Mouse (Mus musculus) lung, postnatal 4 days (tissue): ENCODE results near the gene Tex36.

Experiments used
- DNase-seq, 2 experiments: peaks; one replicate each; pipeline ENCODE4 v3.0.0; 2021

The Tex36 gene

DNA sequence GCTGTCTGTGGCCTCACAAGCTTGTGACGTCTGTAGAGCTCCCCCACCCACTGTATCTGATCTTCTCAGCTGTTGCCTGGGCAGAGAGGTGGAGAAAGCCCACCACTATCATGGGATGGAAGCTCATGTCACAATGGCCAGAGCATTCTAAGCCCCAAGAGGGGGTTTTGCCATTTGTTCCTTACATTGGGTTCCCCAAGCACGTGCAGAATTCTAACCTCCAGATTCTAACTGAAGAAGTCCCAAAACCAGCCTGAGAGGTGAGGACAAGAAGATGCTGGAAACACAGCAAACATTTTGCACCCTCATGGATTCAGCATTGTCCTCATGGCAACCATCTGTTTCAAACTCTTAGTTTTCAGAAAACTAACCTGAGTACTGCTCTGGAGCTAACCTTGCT is at the start of gene Tex36:
Gene Tex36, minus strand, starts transcription at position 101 of the 400 bp plus-strand sequence.
- DNase-seq, result no peak

DNA sequence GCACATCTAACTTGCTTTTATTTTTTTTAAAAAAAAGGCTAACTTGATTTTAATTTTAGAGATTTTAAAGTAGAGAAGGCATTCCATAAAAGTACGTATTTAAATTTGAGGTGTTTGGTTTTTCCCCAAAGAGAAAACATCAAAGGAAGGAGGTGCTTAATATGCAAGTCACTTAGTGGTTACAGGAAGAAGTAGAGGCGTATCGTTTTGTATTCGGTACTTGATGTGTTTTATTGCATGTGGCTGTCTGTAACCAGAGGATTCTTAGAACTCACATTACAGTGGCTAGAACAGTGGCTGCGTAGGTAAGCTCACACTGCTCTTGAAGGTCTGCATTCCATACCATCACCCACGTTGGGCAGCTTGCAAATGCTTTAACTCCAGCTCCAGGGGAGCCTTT is 43.8 kb upstream of the Tex36 start:
- DNase-seq, result no peak

DNA sequence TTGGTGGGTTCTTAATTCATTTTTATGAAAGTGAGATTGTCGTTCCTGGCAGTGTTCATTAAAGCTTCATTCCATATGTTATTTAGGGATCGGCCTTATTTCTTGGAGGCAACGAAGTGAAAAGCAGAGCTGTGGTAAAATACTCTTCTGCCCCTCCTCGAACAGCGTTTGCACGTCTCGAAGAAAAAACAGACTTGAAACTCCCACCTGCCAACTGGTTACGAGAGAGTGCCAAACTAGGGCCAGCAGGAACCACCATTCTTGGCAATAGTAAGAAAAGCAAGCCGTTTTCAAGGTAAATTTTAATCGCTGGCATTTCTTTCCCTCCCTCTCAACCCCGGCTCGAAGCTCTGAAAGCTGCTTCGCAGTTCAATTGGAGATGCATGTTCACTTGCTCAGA is 36.9 kb upstream of the Tex36 start:
- DNase-seq, result no peak

DNA sequence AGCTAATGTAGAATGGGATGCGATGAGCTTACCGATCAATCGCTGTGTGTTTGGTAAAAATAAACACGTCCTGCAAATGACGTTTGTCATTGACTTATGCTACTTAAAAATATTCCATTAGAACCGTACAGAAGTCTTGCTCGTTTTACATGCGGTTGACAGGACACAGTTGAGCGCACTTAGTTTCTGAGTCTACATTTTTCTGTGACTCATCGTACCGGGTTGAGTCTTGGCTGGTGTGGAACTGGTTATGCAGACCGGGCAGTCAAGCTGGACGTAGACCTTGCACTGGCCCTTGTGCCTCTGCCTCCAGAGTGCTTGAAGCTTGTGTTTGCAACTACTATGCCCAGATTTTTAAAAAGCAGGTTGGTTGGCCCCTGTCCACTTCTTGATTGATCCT is 36.3 kb upstream of the Tex36 start:
- DNase-seq, result peak in 1 of 2 experiments; percentile 5

DNA sequence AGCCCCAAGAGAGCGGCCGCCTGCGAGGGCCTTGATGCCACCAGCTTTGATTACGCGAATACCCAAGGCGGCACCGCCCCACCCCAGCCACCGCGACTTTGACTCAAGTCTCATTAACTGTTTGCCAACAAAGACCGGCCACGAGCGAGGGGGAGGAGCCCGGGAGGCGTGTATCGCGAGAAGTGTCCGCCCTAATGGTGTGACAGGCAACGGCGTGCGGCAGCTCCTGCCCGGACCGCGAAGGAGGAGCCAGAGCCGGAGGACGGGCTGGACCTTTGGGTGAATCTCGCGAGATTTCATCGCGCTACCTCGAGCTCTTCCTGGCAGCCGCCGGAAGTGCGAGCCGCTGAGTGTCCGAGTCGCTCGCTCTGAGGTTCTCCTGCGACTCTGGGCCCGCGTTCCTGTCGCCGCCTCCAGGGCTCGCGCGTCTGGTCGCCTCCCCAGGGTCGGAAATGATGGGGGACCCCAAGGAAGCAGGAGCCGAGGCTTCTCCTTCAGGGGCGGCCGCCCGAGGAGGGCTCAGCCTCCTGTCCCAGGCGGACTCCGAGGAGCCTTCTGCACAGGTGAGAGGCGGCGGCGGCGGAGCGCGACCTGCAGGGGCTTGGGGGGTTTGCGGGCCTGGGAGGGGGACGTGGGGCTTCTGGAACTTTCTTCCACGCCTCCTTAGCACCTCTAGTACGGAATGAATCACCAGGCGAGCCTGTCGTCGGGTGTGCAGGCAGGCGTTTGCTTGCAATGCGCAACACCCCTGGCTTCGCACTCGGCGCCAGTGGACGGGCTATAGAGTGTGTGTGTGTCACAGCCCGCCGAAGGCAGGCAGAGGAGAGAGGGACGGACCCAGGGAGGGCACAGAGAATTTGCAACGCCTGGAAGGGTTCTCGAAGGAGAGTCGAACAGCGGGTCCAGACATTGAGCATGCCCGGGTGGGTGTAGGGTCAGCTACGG is 35.7 kb upstream of the Tex36 start, which contains the start of gene Edrf1:
Gene Edrf1, plus strand, starts transcription at position 183 of the 945 bp plus-strand sequence.
- peak; percentile 99 to 100 for DNase-seq

DNA sequence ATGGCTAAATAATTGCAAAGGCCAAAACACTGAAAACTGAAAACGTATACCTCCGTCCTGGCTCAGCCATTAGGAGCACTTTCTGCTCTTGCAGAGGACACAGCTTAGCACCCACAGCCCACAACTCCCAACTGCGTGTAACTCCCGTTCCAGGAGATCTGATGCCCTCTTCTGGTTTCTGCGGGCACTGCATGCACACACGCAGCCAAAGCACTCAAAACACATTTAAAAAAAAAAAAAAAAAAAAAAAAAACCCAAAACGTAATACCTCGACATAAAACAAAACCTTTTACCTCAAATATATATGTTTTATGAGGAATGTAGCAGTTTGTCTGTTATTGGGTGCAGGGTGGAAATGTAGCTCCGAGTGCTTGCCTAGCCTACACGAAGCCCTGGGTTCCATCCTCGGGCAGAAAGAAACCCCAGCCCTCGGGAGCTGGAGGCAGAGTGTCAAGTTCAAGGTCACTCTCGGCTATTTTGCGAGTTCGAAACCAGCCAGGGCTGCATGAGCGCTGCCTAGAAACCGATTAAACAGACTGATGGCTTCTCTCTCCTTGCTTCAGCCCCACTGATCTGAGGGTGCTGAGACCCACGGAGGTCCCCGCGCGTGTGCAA is 34.9 kb upstream of the Tex36 start:
- peak; percentile 87 to 92 for DNase-seq

DNA sequence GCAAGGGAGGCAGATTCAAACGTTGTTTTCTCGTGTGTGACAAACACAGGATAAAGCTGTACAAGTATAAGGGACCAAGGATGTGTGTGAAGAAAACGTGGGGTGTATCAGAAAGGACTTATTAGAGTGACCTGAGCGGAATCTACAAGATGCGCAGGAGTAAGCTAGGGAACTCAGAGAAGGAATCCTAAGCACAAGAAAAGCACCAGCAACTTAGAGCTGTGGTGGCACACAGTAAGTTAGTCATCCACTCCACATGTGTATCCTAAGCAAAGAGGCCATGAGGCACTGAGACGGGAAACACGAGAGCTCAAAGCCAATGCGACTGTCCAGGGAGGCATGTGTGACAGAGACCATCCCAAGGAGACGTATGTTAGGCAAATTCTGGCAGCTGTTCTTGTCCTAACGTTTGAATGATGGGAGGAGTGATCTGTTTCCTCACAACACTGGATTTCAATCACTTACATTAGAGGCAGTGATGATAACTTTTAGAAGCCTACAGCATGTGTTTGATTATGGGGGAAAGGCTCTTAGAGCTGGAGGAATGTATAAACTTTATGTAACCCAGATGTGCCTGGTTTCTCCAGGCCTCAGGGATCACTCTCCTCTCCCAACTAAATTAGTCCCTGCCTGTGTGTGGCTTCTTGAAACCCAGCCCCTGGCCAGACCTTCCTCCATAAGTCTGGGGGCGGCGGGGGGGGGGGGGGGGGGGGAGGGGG is 33.1 kb upstream of the Tex36 start:
- DNase-seq, result no peak

DNA sequence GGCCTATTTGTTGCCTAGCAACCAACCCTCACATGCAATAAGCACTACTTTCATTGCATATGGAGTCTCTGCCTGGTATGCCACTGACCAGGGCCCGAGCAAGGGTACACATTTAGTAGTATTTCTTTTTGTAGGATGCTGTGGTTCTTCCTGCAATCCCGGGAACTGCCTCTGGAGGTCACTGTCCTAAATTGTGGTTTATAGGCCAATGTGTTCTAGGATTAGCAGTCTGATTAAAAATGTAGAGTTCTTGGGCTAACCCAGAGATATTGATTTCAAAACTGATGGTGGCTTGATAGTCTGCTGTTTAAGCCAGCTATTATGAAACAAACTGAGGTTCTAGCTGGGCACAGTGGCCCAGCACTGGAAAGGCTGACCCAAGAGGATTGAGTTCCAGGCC is 30.5 kb upstream of the Tex36 start:
- peak; percentile 34 to 68 for DNase-seq

DNA sequence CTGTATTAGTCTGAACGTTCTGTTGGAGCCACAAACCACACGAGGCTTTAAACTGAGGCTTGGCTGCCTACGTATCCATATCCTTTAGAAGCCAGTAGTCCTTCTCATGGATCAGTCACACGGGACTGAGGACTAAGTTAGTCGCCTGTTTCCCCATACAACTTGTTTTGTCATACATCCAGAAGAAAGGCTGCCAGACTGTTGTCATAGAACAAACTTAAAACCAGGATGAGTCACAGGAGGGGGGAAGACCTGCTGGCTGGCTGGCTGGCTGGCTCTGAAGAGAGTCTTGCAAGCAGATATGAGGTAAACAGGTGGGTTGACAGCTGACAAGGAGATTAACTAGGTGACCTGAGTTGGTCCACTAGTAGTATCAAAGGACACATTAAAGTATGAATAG is 28.9 kb upstream of the Tex36 start:
- DNase-seq, result no peak

DNA sequence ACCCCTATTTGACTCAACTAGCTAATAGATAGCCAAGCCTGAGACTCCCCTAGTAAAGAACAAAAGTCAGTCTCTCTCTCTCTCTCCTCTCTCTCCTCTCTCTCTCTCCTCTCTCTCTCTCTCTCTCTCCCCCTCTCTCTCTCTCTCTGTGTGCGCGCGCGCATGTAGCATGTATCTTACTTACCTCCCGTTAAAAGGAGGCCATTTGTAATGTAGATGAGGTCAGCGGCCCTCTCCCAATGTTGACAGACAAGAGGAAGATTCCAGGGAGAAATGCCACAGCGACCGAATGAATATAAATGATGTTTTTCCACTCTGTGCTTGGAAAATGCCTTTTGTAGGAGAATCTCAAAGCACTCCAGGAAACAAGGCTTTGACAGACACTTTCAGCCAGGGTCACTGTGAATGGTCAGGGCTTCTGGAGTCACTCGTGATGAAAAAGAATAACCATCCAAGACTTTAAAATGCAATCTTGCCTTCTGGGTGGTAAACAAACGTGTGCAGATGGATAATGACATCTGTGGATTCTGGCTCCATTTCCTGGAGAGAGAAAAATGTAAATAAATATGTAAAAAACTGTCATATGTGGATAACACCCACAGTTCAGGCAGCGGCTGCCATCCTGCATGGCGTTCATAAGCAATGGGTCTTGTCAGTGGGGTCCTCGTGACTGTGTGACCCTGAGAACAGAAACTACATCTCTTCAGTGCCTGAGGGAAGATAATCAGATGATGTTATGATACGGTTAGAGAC is 25.4 kb upstream of the Tex36 start:
- DNase-seq, result no peak

DNA sequence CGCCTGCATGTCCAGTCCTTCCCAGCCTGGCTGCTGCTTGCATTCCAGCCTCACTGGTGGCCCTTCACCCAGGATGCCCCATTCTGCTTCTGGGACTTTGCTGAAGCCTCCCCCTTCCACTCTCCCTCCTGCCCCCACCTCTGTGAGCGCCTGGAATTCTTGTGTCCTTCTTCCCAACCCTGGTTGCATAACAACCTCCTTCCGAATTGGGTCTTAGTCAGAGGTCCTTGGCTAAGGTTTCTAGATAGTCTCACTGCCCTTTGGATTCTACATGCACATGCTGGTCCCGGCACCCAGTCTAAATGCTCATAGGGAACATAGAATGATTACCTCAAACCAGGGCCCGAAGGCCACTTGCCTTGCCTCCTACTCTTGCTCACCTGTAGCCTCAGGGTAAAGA is 21.3 kb upstream of the Tex36 start:
- DNase-seq, result no peak

DNA sequence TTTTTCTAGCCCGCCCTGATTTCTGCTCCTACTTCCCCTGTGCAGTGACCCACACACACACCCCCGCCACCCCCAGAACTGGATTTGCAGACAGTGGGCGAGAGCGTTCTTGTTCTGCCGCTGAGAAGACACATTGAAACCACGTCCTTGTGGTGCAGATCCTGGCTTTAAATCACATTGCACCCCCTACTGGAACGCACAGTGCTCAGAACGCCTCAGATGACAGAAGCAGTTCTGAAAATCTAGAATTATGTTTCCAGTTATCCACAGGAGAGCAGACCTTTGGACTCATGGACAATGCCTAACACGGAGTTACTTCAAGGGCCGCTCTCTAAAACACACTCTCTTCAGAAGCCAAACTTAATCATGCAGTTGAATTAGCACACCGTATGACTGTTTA is 18.8 kb upstream of the Tex36 start:
- DNase-seq, result no peak

DNA sequence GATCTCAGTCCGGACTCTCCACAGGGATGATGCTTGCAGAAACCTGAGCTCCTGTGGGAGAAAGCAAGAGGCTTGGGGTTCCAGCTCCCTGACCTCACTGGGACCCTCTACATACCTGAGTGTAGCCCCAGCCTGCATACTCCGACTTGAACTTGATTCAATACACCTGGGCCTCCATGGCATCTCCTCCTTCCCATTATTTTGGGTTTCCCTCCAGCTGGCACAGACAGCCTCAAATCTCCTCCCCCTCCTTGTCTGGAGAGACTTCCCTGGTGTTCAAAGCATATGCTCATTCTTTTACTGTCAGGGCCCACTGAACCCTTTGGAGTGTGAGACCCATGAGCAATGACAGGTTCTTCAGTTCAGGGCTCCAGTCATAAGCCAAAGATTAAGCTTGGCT is 11.0 kb upstream of the Tex36 start:
- no peak for DNase-seq

DNA sequence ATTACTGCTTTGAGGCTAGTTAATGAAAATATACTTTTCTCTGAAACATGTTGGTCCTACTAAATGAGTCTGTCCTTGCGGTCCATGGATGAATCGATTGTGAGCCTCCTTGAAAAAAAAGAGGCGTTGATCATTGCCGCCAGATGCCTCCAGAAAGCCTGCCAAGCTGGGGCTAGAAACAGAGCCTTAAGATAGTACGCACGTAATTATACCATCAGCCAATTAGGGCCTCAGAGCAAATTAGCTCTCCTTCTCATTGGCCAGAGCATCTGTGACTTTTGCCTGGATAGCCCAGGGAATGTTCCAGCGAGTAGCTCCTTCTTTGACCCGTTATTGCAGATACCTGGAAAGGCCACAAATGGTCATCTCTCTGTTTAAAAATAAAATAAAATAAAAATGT is 7.6 kb upstream of the Tex36 start:
- DNase-seq, result peak; percentile 16 to 36

DNA sequence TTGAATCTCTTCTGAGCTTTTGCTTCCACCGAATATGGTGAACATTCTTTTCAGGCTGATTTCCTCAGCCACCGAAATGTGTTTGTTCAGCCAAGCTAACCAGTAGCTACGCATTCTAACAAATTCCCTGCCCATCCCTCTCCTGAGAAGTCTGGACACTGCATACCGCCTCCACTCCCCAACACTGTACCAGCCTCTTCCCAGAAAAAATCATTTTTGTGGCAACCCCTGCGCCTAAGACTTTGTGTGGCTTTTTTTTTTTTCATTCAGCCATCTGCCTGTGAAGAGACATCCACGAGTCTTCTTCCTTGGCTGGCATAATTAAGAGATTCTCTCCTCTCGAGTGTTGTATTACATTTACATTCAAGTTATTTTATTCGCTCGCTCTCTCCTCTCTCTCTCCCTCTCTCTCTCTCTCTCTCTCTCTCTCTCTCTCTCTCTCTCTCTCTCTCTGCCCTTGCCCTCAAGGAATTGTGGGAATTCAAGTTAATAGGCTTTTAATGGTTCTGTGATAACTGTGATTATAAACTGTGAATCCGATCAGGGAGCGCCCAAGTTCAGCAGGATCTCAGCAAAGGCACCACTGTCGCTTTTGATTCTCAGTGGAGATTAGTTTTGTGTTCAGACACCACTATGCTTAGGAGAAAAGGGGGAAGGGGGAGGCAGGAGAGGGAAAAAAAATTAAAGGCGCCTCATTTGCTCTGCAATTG is 6.8 kb upstream of the Tex36 start:
- DNase-seq, result no peak

DNA sequence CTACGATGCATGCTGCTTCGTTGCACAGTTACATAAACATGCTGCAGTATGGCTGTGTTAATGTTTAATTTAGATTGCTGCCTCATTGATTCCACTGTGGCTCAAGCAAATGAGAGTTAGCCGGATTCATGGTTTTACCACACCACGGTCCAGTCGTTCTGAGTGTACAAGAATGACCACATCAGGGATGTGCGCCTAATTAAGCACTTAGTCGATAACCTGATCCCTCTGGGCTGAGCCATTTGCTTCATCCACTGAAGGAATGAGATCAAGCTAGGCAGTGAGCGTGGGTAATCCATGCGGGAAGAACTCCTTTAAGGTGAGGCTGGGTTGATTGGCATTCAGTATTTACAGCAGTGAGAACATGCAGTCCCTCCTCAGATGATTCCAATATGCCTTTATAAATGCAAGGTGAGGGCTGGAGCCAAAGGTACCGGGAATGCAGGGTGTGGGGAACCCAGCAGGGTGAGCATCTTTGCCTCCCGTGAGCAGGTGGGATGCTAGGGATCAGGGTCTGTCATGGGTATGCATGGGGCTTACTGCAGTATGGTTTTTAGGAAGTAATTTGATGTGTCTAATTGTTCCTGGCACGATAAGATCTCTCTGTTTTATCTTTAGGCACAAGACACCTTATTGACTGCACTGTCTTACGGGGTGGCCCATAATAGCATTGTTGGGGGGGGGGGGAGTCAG is 6.1 kb upstream of the Tex36 start:
- DNase-seq, result no peak

DNA sequence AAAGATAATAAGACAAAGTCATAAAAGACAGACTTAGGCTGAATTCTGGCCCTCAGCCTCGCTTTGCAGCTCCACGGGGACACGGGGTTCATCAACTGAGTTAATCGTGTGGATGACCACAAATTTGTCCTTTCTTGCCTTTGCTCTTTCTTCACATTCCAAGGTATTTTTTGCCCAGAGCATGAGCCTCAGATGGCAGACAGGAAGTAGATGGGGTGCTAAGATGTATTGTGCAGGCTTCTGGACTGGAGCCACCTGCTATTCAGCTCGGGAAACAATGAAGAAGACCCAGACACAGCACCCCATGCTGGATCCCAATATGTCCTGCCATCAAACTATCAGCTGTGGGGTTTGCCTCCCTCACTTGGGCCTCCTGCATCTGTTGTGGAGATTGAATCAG is 5.4 kb upstream of the Tex36 start:
- DNase-seq, result no peak

DNA sequence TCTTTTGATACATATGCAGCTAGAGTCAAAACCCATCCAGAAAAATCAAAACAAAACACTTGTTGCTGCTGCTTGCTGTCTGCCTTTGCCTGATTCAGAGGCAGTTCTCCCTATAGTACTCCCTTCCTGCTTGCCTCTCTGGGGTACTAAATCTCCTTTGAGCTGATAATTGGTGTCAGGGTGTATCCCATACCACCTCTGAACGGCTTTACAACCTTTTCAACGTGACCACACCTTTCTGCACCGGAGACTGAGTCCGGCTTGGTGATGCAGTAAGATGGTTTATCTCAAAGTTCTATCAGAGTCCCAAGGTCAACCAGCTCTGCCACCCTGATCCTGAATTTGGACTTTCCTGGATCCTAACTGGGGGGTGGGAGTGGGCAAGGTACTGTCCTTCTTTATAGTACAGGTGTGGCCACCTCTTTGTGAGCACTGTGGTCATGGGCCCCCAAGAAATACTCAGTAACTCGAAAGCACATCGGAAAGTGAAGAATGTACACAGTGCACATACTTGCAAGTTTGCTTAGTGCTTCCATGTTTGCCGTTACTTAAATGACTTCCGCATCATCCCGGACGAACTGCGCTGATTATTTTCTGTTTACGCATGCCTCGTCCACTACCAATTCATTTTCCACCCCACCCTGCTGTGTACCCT is 2.6 kb upstream of the Tex36 start:
- DNase-seq, result no peak

DNA sequence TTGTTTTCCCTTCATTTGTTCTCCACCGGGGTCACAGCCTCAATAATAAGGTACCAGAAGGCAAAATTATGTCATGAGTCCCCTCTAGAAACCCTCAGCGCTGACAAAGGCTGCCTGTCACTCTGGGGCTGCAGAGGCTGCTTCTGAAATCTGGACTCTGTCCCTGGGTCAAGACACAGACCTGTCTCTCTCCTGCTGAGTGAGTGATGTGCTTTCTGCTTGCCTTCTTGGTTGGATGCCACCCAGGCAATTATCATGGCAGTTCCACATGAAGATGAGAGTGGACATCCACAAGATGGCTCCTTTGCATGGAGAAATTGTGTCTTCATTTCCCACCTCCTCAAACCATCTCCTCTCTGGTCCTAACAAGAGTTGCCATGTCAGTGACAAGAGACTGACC is 1.2 kb upstream of the Tex36 start:
- DNase-seq, result no peak

DNA sequence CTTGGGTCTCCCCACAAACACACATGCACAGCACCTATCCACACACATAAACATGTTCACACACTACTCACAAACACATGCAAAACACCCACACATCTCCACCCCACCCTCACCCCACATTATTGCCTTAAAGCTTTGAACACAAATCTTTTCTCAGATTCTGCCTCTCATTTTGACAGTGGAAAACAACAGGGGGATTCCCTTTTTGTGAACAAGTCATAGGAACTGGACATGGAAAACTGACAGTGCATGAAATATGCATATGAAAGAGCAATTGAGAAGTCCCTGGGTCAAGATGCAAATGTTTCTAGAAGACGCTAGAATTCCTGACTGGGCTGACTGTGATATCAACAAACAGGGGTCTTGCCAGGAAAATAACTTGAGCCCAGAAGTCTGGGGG is 1.4 kb downstream of the Tex36 start:
- DNase-seq, result no peak

DNA sequence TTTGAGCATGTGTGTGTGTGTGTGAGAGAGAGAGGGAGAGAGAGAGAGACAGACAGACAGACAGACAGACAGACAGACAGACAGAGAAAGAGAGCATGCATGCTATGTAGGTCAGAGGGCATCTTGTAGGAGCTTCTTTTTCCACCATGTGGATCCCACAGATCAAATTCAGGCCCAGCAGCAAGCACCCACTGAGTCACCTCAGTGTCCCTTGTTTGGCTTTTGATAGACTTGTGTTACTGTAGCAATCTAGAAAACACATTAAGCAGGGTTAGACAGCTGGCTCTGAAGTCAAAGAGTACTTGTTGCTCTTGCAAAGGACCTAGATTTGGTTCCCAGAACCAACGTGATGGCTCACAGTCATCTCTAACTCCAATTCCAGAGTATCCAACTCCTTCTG is 10.2 kb downstream of the Tex36 start:
- no peak for DNase-seq
